Mouse (Mus musculus) lung, postnatal 0 days (tissue): ENCODE measurements around the gene A030003K21Rik.
"Not testable (repeated sequence)": the region's sequence is repeated elsewhere in the genome, so short reads cannot be mapped to it uniquely, and the experiment has no call there.

Experiments used
- CTCF ChIP-seq: IDR thresholded peaks from 2 replicates; pipeline ENCODE4 v1.5.1; 2016; ENCODE audit warnings: antibody characterized with exemption, mild to moderate bottlenecking
- EP300 ChIP-seq: IDR thresholded peaks from 2 replicates; pipeline ENCODE4 v1.6.1; 2016; ENCODE audit warnings: antibody characterized with exemption, mild to moderate bottlenecking, control low read depth

GRCm38 (mm10) chr1:82943295-82943694, at the start of gene A030003K21Rik:
- TF ChIP-seq CTCF, EP300: not testable (repeated sequence)
